Mouse (Mus musculus): ENCODE data around the gene Mef2d.

DNA sequence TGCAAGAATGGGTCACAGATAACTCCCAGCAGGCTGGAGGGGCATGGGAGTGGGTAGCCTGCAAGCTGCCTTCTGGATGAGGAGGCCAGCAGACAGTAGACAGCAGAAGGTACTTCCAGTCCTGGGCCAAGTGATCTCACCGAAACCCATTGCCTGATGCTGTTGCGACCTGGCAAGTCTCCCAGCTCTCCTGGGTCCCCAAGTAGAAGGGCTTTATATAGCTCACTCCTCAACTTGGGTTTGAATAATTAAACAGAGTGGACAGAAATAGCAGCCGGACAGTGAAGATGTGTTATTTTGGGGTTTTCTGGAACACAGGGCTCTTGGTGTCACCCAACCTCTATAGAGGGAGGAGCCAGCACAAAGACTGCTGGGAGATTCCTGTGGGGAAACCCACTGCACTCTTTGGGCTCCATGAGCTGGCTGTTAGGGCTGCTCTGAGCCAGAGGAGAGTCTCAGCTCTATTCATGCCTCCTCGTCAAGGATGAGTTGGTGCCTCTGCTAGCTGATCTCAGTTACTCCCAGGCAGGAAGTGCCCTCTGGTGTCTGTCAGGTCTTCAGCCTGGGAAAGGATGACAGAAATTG is 8.9 kb upstream of the Mef2d start:
- TF ChIP-seq CTCF (IDR thresholded peaks at IDR 0.05; ENCODE audit: control insufficient read depth, insufficient read depth, insufficient replicate concordance, low read depth, low read length) (no peak), POLR2A (IDR thresholded peaks at IDR 0.05; ENCODE audit: control insufficient read depth, low read depth, low read length) (no peak)
